Mouse (Mus musculus) lung, adult 2 months (tissue): ENCODE measurements around the gene Tmem191c.

Source experiments
- CTCF ChIP-seq: fragments of 200-500 bp; IDR thresholded peaks from 2 replicates; pipeline ENCODE4 v1.5.1; 2011; ENCODE audit warnings: mild to moderate bottlenecking, low read length, control low read depth; ENCODE audit not compliant: insufficient read depth
- POLR2A ChIP-seq: fragments of 200-500 bp; IDR thresholded peaks from 2 replicates; pipeline ENCODE4 v1.6.1; 2011; ENCODE audit warnings: low read depth, mild to moderate bottlenecking, control low read depth, low read length, borderline replicate concordance; ENCODE audit errors: extremely low read depth

DNA sequence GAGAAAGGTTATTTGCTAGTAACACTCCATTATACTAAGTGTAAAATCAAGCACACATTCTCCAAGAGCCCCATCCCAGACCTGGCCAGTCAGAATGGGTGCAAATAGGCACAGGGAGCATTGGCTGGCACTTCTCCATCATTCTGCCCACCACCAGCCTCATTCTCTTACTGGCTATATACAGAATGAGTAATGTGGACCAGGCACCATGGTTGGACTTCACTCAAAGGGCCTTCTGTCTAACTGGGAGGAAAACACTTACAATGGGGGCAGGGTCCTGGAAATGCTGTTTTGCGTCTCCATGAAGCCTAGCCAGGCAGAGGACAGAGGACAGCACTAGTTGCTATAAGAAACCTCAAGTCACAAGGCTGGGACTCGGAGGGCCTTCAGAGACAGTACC, 50.2 kb downstream of the Tmem191c start:
- TF ChIP-seq CTCF, result no peak
- no peak for TF ChIP-seq POLR2A
